Mouse (Mus musculus) cerebellum, adult 9-10 months (tissue): Measurements from ENCODE around the gene 1700029J07Rik.

Experiments used
- DNase-seq: peaks from one replicate; pipeline ENCODE4 v3.0.0; 2022

1700029J07Rik gene

DNA sequence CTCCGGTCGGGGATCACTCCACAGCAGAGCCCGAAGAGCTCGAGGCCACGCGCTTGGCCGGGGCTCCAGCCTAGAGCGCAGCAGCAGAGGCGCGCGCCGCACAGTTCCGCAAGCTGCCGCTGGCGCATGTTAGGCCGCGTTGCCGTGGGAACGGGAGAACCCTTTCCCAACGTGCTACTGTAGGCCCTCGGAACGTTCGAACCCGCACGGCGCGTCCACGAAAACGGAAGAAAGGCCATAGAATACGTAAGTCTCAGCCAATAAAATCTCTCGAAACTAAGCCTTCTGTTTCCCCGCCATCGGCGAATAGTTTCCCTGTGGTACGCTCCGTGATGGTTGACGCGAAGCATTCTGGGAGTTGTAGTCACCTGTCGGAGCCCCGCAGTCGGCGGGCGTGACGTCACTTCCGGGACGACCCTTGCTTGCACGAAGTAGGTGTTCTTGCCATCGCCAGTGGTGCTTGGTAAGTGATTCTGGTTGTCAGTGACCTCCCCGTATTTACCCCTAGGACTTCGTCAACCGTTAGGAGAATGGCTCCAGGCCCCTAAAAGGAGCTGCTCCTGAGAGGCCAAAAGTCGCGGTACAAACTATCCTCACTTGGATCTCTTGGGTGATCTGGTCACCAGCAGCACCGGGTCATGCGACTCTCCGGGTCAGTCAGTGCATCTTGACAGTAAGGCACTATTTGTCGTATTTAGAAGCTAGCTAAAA, at the start of gene 1700029J07Rik, which contains the start of gene Ufsp2:
Gene 1700029J07Rik (minus strand): TSS at position 127 of the 711 bp plus-strand sequence.
Gene Ufsp2 (plus strand): TSS at position 403 of the 711 bp plus-strand sequence.
- DNase-seq = peak; percentile 99

DNA sequence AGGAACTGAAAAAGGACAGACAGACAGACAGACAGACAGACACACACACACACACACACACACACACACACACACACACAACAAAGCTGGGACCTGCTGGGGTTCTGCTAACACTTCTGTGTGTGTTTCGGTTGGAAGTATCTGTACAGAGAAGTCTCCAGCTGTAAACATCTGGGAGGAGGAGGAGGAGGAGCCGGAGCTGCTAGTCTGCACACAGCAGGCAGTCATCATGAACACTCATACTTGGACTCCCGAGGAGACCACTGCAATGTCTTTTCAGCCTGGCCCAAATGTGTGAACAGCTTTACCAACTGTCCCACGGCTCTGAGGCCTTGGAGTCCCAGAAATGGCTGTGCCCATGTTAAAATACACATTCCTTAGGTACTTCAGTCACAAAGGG, 49.3 kb upstream of the 1700029J07Rik start:
- DNase-seq = no peak

GRCm38 (mm10) chr8:46022758-46023157, 47.7 kb upstream of the 1700029J07Rik start:
- DNase-seq = no peak

- no peak for DNase-seq
These were observed 47.2 kb upstream of the 1700029J07Rik start for GRCm38 (mm10) chr8:46022203-46022602.

DNA sequence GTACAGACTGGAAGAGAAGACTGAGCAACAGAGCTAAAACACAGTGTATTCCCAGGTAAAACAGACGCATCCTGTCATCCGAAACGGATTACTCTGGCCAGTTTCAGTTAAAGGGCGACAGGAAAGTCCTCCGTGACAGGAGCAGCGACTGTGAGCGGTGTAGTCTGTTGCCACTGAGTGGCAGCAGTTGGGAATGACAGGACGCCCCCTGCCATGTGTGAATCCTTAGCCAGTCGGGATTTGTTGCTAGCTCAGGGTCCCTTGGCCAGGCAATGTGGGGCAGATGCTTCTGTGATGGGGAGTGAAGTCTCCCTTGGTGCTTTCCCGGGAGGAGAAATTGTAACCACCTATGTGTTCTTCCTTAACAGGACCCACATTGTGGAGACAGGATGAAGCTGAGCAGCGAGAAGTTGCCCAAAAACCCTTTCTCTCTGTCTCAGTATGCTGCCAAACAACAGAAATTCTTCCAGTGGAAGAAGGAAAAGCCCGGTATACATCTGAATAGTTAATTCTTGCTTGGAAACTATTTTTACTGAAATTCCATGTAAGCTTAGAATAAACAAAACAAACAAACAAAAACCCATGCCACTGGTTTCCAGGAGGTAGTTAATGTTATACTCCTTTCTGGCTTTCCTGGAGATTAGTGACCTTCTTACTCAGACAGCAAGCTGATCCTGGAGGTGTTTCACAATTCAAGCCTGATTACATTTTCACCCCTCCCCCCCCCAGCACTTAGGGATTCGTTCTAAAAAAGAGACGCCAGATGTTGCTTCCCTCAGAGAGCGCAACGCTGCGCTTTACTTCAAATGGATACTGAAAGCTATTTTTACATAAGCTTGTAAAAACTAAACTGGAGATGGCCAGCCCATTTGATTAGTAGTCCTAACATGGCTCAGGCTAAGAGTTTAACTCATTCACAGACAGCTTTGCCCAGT, 36.0 kb upstream of the 1700029J07Rik start:
- DNase-seq = peak; percentile 24

DNA sequence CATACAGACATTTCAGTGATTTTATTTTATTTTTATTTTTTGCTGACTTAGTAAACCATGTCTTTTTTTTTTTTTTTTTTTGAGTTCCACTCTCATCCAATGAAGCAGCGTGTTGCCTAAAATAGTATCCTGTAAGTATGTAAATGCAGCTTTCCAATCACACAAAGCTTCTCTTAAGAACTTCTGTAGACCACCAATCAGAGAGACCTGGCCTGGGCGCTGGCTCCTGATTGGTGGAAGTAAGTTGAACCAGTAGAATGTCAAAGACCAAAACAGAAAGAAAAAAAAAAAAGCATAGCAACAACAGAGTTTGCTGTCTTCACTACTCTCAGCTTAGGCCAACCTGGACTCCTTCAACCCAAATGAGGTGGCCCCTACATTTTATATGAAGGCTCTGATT, 35.3 kb upstream of the 1700029J07Rik start:
- no peak for DNase-seq

DNA sequence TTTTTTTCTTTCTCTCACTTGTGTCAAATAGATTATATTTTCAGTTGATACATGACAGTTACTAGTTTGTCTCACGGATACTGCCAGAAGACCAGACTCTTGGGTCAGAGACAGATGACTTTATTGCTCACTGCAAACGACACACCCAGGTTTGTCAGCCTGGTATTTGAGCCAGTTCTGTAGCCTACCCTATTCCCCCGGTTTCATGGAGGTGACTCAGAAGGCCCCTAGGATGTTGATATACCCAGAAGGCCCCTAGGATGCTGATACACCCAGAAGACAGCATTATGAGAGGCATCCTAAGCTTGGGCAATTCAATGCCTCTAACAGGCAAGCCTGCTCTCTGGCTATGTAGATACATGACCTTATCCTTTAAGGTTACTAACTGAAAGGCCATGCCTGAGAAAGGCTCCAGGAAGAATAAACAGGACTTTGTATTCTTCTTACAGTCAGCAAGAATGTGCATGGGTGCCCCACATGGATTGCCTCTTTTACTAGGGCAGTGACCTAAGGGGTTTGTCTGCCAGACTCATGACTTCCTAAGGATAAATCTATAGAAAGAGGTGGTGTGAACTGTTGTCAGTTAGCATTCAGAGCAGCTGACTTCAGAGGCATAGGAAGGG, 32.1 kb upstream of the 1700029J07Rik start:
- DNase-seq = no peak

GRCm38 (mm10) chr8:46005596-46005995, 30.5 kb upstream of the 1700029J07Rik start, which contains the start of gene Ankrd37:
Gene Ankrd37 (minus strand): TSS chr8:46005707.
- no peak for DNase-seq

DNA sequence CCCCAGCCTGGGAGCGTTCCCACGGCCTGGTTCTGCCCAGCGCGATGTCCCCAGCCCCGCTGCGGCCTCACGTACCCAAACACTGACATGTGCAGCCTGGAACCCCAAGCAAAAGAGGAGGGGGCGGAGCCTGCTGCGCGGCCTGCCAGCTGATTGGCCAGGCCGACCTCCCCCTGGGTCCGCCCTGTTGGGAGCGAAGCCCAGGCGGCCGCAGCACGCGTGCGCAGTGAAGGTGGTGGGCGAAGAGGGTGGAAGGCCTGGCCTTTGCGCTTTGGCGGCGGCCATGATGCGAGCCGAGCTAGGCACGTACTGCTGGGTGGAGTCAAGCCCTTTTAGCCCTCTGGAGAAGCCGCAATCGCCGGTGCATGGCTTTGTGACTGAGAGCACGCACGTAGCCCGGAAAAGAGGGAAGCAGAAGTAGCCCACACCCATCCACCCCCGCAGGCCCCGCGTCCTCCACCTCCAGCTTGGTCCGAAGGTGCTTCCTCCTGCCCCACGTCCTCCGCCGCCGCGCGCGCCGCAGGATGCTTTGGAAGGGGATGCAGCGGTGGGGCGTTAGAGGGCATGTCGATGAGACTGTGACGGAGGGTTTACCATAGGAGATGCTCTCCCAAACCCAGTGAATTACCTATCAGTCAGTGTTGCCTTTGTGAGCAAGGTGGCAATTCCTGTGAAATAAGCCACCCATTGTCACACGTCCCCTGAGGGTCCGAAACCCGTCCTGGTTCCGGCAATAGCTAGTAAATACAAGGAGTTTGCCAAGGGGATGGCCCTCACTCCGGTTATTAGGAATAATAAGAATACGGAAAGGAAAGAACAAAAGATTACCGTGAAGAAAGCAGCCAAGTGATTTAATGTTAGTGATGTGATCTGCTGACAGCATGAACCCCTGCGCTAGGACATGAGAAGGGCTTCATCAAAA, 25.0 kb upstream of the 1700029J07Rik start:
- DNase-seq = peak; percentile 100

DNA sequence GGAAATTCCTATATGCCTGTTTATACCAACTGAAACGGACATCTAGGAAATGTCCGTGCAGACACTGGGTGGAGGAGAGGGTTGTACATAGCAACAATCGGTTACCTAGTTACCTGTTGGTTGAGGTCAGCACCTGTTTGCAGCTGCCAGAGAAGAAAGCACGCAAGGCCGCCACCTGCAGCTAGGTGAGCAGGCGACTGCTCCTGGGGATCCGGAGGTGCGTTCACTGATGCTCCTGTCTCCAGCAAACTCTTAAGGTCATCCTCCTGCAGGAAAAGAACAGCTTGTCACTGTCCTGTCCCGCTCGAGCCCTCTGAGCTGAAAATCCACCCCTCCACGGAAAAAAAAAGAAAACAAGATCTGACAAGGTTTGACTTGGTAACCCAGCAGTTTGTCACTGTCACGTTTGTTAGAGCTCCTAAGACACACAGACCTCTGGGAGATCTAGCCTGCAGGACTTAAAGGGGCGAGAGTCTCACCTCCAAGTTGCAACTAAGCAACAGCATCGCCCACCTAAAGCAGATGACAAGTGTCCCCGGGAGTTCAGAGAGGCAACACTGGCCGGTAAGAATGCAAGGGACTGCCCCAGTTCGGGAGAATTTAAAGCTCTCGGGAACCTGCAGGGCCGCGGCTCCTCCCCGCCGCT, 24.2 kb upstream of the 1700029J07Rik start, which contains the start of gene Lrp2bp:
Gene Lrp2bp (plus strand): TSS at position 166 of the 646 bp plus-strand sequence.
- DNase-seq = no peak

GRCm38 (mm10) chr8:45998228-45998627, 23.2 kb upstream of the 1700029J07Rik start:
- peak; percentile 37 for DNase-seq

- DNase-seq = no peak
These were observed 20.5 kb upstream of the 1700029J07Rik start for GRCm38 (mm10) chr8:45995576-45995975.

GRCm38 (mm10) chr8:45994111-45994510, 19.1 kb upstream of the 1700029J07Rik start:
- DNase-seq = no peak

DNA sequence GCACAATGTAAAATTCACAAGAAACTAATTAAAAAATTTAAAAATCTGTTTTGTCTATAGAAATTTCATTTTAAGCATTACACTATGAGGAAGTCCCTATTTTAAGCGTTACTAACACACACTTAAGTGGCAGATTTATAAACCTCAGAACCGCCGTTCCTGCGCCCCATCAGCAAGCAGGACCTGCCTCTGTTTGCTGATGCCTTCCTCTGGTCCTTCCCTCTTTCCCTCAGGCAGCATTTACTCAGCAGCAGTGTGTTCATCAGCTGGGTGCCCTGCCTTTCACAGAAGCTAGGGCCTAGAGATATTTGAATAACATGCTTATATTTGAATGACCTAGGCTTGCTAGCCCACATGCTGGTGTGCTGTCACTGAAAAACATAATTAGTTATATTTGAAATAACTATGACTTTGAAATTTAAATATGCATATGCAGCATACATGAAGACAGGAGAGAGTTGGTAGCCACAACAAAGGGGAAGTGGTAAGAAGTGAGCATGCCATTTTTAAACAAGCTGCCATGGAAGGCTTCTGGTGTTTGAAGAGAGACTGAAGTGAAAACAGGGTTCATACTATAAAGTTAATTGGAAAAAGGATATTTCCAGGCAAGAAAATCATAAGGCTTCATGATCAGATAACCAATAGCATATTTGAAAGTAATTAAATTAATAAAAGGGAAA, 15.7 kb upstream of the 1700029J07Rik start:
- no peak for DNase-seq

DNA sequence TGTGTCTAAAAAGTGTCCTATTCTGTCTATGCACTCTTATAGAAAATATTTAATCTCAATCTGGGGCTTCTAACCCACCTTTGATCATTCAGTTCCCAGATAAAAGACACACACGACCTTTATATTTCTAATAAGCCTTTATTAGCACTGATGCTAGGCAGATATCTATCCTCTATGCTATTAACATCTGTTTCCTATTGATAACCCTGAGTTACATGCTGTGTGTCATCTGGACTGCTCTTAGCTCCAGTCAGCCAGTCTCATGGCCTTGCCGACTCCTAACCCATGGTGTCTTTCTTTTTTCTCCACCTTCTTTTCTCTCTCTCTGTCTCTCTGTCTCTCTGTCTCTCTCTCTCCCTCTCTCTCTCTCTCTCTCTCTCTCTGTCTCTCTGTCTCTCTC, 13.1 kb upstream of the 1700029J07Rik start:
- no peak for DNase-seq

GRCm38 (mm10) chr8:45986665-45987064, 11.6 kb upstream of the 1700029J07Rik start:
- no peak for DNase-seq

- DNase-seq = no peak
These were observed 901 bp upstream of the 1700029J07Rik start for GRCm38 (mm10) chr8:45975837-45976468.

DNA sequence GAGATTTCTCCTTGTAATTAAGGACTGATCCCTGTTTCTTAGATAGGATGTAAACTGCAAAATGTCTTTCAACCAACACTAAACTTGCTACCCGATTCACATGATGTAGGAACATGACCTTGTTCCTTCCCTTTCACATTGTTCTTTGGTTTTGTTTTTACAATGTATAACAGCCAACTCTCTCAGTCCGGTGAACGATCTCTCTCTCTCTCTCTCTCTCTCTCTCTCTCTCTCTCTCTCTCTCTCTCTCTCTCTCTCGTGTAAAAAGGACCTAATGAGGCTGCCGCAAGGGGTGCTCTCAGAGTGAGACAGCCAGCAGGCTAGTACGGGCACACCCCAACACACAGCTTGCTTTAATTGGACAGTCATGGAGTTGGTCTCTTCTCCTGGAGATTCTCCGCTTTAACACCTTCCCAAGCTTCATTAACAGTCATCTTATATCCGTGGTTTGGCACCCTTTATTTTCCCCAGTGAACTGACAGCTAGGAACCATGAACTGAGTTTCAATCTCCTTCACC, 1.0 kb downstream of the 1700029J07Rik start:
- DNase-seq = no peak

DNA sequence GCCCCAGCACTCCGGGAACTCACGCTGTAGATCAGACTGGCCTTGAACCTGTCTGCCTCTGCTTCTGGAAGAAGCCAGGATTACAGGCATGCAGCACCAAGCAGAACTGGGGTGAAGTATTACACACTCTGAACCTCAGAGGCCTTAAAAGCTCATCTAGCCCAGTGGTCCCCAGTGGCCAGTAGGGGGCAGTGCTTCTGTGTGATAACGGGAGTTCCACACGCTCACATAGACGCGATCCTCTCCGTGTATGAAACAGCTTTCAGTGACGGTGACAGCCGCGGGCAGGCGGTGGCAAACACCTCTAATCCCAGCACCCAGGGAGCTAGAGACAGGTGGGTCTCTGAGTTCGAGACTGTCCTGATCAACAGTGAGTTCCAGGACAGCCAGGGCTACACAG, 4.2 kb downstream of the 1700029J07Rik start:
- no peak for DNase-seq

- no peak for DNase-seq
These were observed 24.4 kb downstream of the 1700029J07Rik start for GRCm38 (mm10) chr8:45950622-45951021.
